Mouse (Mus musculus): ENCODE results near the gene Ppil2.

GRCm38 (mm10) chr16:17085636-17086035, 25.4 kb downstream of the Ppil2 start:
- TF ChIP-seq CTCF (IDR thresholded peaks at IDR 0.05; ENCODE audit: low read depth) = no peak
- TF ChIP-seq EP300 (IDR thresholded peaks at IDR 0.05; ENCODE audit: low read depth) = no peak
